Mouse (Mus musculus): ENCODE data around the gene Tspan14. TPM values are rescaled to one million over a fixed set of nuclear protein-coding genes. Genes with fewer than 3 reads are reported as not detected.

The Tspan14 gene
- polyA plus RNA-seq, 1 experiment from 2014 or later: 61.7 TPM

- peak; percentile 27 for ATAC-seq
- Histone ChIP-seq H3K9ac (ENCODE audit: low read depth, low read length) (peak overlapping the region; percentile 94), H3K27me3 (ENCODE audit: control insufficient read depth, insufficient read depth, low read depth, low read length) (no peaks in the 10 kb centered on the region), H3K9me3 (replicated peaks; ENCODE audit: control insufficient read depth, low read length, poor library complexity, severe bottlenecking) (no peaks in the 10 kb centered on the region), H3K4me2 (ENCODE audit: low read length) (peak overlapping the region; percentile 94), H3K4me1 (ENCODE audit: control insufficient read depth, insufficient read depth, low read length) (peaks cover 32% of the 10 kb centered on the region), H3K27ac (ENCODE audit: low read length) (peak overlapping the region; percentile 88), H3K36me3 (ENCODE audit: control insufficient read depth, insufficient read depth, low read length) (no peaks in the 10 kb centered on the region), H3K4me3 (ENCODE audit: low read depth, low read length) (peak overlapping the region; percentile 97)
- WGBS: under 1% methylated on average over 15 of the region's 15 CpGs
Observed at GRCm38 (mm10) chr14:40965507-40966356, 875 bp downstream of the Tspan14 start.

- H3K9me3 ChIP-seq (replicated peaks; ENCODE audit: control insufficient read depth, low read length, poor library complexity, severe bottlenecking): no peaks in the 10 kb centered on the region
- no peak overlapping the region for H3K27ac ChIP-seq (ENCODE audit: low read length)
- no peak overlapping the region for H3K9ac ChIP-seq (ENCODE audit: low read depth, low read length)
- peaks cover 34% of the 10 kb centered on the region for H3K4me1 ChIP-seq (ENCODE audit: control insufficient read depth, insufficient read depth, low read length)
- H3K4me2 ChIP-seq (ENCODE audit: low read length): peak overlapping the region; percentile 94
- no peaks in the 10 kb centered on the region for H3K27me3 ChIP-seq (ENCODE audit: control insufficient read depth, insufficient read depth, low read depth, low read length)
- no peaks in the 10 kb centered on the region for H3K36me3 ChIP-seq (ENCODE audit: control insufficient read depth, insufficient read depth, low read length)
- H3K4me3 ChIP-seq (ENCODE audit: low read depth, low read length): peak overlapping the region; percentile 97
- no peak for ATAC-seq
Observed at GRCm38 (mm10) chr14:40964881-40965280, 1.7 kb downstream of the Tspan14 start.

- Histone ChIP-seq H3K9me3 (replicated peaks; ENCODE audit: control insufficient read depth, low read length, poor library complexity, severe bottlenecking) (no peaks in the 10 kb centered on the region), H3K4me1 (ENCODE audit: control insufficient read depth, insufficient read depth, low read length) (peaks cover 36% of the 10 kb centered on the region), H3K27me3 (ENCODE audit: control insufficient read depth, insufficient read depth, low read depth, low read length) (no peaks in the 10 kb centered on the region), H3K36me3 (ENCODE audit: control insufficient read depth, insufficient read depth, low read length) (no peaks in the 10 kb centered on the region), H3K4me3 (ENCODE audit: low read depth, low read length) (no peak overlapping the region), H3K27ac (ENCODE audit: low read length) (no peak overlapping the region), H3K9ac (ENCODE audit: low read depth, low read length) (no peak overlapping the region), H3K4me2 (ENCODE audit: low read length) (peak overlapping the region; percentile 35)
- no peak for ATAC-seq
- WGBS: 95% methylated on average over 3 of the region's 3 CpGs
Observed at GRCm38 (mm10) chr14:40964214-40964610, 2.4 kb downstream of the Tspan14 start.

- Histone ChIP-seq H3K36me3 (ENCODE audit: control insufficient read depth, insufficient read depth, low read length) (no peaks in the 10 kb centered on the region), H3K27ac (ENCODE audit: low read length) (no peak overlapping the region), H3K4me1 (ENCODE audit: control insufficient read depth, insufficient read depth, low read length) (peaks cover 39% of the 10 kb centered on the region), H3K9me3 (replicated peaks; ENCODE audit: control insufficient read depth, low read length, poor library complexity, severe bottlenecking) (no peaks in the 10 kb centered on the region), H3K4me2 (ENCODE audit: low read length) (peak overlapping the region; percentile 6; the same call in 1 of the 2 replicates), H3K9ac (ENCODE audit: low read depth, low read length) (no peak overlapping the region), H3K4me3 (ENCODE audit: low read depth, low read length) (no peak overlapping the region), H3K27me3 (ENCODE audit: control insufficient read depth, insufficient read depth, low read depth, low read length) (no peaks in the 10 kb centered on the region)
- 84% methylated on average over 3 of the region's 3 CpGs for WGBS
- ATAC-seq: no peak
Observed at GRCm38 (mm10) chr14:40963501-40964213, 3.0 kb downstream of the Tspan14 start.

GRCm38 (mm10) chr14:40962365-40963290 lies 4.0 kb downstream of the Tspan14 start:
- Histone ChIP-seq H3K27ac (ENCODE audit: low read length) (no peak overlapping the region), H3K4me1 (ENCODE audit: control insufficient read depth, insufficient read depth, low read length) (peaks cover 47% of the 10 kb centered on the region), H3K9ac (ENCODE audit: low read depth, low read length) (no peak overlapping the region), H3K36me3 (ENCODE audit: control insufficient read depth, insufficient read depth, low read length) (no peaks in the 10 kb centered on the region), H3K4me2 (ENCODE audit: low read length) (no peak overlapping the region), H3K9me3 (replicated peaks; ENCODE audit: control insufficient read depth, low read length, poor library complexity, severe bottlenecking) (no peaks in the 10 kb centered on the region), H3K27me3 (ENCODE audit: control insufficient read depth, insufficient read depth, low read depth, low read length) (no peaks in the 10 kb centered on the region), H3K4me3 (ENCODE audit: low read depth, low read length) (no peak overlapping the region)
- ATAC-seq: no peak
- WGBS: 67% methylated on average over 11 of the region's 11 CpGs

- no peaks in the 10 kb centered on the region for H3K36me3 ChIP-seq (ENCODE audit: control insufficient read depth, insufficient read depth, low read length)
- no peak overlapping the region for H3K9ac ChIP-seq (ENCODE audit: low read depth, low read length)
- no peak overlapping the region for H3K4me2 ChIP-seq (ENCODE audit: low read length)
- no peaks in the 10 kb centered on the region for H3K9me3 ChIP-seq (replicated peaks; ENCODE audit: control insufficient read depth, low read length, poor library complexity, severe bottlenecking)
- WGBS: 30% methylated on average over 4 of the region's 4 CpGs
- ATAC-seq: no peak
- H3K27me3 ChIP-seq (ENCODE audit: control insufficient read depth, insufficient read depth, low read depth, low read length): no peaks in the 10 kb centered on the region
- H3K4me3 ChIP-seq (ENCODE audit: low read depth, low read length): no peak overlapping the region
- H3K27ac ChIP-seq (ENCODE audit: low read length): no peak overlapping the region
- H3K4me1 ChIP-seq (ENCODE audit: control insufficient read depth, insufficient read depth, low read length): peaks cover 61% of the 10 kb centered on the region
Observed at GRCm38 (mm10) chr14:40960237-40960636, 6.4 kb downstream of the Tspan14 start.

- H3K4me2 ChIP-seq (ENCODE audit: low read length): no peak overlapping the region
- no peak overlapping the region for H3K9ac ChIP-seq (ENCODE audit: low read depth, low read length)
- no peaks in the 10 kb centered on the region for H3K27me3 ChIP-seq (ENCODE audit: control insufficient read depth, insufficient read depth, low read depth, low read length)
- H3K9me3 ChIP-seq (replicated peaks; ENCODE audit: control insufficient read depth, low read length, poor library complexity, severe bottlenecking): no peaks in the 10 kb centered on the region
- no peak overlapping the region for H3K27ac ChIP-seq (ENCODE audit: low read length)
- peaks cover 61% of the 10 kb centered on the region for H3K4me1 ChIP-seq (ENCODE audit: control insufficient read depth, insufficient read depth, low read length)
- no peak overlapping the region for H3K4me3 ChIP-seq (ENCODE audit: low read depth, low read length)
- 20% methylated on average over 3 of the region's 3 CpGs for WGBS
- H3K36me3 ChIP-seq (ENCODE audit: control insufficient read depth, insufficient read depth, low read length): no peaks in the 10 kb centered on the region
- ATAC-seq: no peak
Observed at GRCm38 (mm10) chr14:40959586-40959985, 7.0 kb downstream of the Tspan14 start.

- no peak overlapping the region for H3K9ac ChIP-seq (ENCODE audit: low read depth, low read length)
- WGBS: 42% methylated on average over 2 of the region's 2 CpGs
- H3K27ac ChIP-seq (ENCODE audit: low read length): peak overlapping the region; percentile 56
- no peak overlapping the region for H3K4me3 ChIP-seq (ENCODE audit: low read depth, low read length)
- H3K4me1 ChIP-seq (ENCODE audit: control insufficient read depth, insufficient read depth, low read length): peaks cover 58% of the 10 kb centered on the region
- ATAC-seq: no peak
- no peaks in the 10 kb centered on the region for H3K27me3 ChIP-seq (ENCODE audit: control insufficient read depth, insufficient read depth, low read depth, low read length)
- H3K4me2 ChIP-seq (ENCODE audit: low read length): no peak overlapping the region
- no peaks in the 10 kb centered on the region for H3K36me3 ChIP-seq (ENCODE audit: control insufficient read depth, insufficient read depth, low read length)
- no peaks in the 10 kb centered on the region for H3K9me3 ChIP-seq (replicated peaks; ENCODE audit: control insufficient read depth, low read length, poor library complexity, severe bottlenecking)
Observed at GRCm38 (mm10) chr14:40958986-40959381, 7.6 kb downstream of the Tspan14 start.
